Mouse (Mus musculus) erythroblast, embryonic 14.5 days (primary cell): ENCODE results near the gene Fbxo22.

Source experiments
- GATA1 ChIP-seq: IDR thresholded peaks from 2 replicates; pipeline ENCODE4 v1.6.1; 2012; ENCODE audit warnings: low read length, inconsistent platforms, mixed read lengths
- TAL1 ChIP-seq: IDR thresholded peaks from 3 replicates; pipeline ENCODE4 v1.6.1; 2012; ENCODE audit warnings: low read length, inconsistent platforms, mixed read lengths

GRCm38 (mm10) chr9:55232110-55232509, 23.4 kb downstream of the Fbxo22 start:
- TF ChIP-seq TAL1 (no peak), GATA1 (no peak)
